Mouse (Mus musculus) adipocyte (in vitro differentiated cells): ENCODE data around the gene Morn3.

Source experiments
- DNase-seq: peaks from one replicate; pipeline ENCODE4 v3.0.0-alpha.2; 2016; ENCODE audit warnings: low spot score

Gene Morn3

DNA sequence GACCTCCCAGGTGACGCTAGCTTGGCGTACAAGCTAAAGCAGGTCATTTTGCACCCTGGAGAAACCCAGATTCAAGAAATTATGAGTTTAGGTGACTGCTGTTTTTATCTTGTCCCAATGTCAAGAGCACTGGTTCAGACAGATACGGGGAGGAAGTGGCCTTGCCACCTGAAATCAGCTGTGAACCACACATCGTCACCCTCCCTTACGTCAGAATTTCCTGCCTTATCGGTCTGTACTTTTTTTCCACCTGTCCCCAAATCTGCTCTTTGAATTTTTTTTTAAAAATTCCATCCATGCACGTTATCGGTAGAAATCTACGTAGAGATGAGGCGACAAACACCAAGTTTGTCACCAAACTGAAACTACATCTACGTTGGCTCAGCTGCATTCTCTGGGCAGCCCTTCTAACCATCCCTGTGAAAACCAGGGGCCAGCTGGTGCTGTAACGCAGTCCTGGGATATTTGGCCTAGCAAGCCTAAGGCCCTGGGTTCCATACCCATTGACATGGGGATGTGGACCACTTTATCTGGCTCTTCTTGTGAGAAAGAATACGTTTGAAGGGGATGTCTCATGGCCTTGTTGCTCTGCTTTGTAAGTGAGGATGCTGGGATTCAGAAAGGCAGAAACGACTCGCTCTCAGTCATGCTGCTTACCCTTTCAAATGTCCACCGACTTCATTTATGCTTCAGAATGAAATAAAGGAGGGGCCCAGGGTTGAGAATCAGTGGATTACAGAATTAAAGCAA lies 56.2 kb downstream of the Morn3 start:
- DNase-seq: no peak

DNA sequence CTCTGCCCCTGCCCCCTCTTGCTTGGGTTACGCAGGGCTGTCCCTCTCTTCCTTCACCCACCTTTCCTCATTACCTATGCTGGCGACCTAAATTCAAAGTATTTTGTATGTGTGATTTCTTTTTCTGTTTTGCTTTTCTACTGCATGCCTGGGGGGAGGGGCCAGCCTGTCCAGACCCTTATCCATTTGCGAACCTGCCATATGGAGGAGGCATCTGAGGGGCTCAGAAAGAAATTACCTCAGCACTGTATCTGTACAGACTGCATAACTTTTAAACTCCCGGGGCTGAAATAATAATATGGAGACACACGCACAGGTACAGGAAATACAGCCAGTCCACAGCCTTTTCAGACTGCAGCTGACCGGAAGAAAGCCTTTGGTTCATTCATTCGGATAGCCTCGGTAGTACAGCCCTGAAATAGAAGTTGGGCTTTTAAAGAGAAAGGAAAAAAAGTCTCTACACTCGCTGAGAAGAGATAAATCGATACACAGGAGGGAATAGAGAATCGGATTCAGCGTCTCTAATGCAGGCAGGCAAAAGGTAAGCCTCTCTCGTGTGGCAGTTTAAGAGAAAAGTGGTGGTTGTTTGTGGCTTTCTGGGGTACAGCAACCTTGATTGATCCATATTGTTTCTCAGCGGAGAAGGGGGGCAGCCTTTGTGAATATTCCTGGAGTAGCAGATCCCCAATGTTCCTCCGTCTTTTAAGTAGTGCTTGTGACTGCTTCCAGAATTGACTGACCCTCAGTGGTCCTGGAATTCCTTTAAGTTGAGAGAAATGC lies 57.1 kb downstream of the Morn3 start, which contains the start of gene Kdm2b:
Gene Kdm2b, minus strand, starts transcription at position 273 of the 780 bp plus-strand sequence.
- peak; percentile 15 for DNase-seq

DNA sequence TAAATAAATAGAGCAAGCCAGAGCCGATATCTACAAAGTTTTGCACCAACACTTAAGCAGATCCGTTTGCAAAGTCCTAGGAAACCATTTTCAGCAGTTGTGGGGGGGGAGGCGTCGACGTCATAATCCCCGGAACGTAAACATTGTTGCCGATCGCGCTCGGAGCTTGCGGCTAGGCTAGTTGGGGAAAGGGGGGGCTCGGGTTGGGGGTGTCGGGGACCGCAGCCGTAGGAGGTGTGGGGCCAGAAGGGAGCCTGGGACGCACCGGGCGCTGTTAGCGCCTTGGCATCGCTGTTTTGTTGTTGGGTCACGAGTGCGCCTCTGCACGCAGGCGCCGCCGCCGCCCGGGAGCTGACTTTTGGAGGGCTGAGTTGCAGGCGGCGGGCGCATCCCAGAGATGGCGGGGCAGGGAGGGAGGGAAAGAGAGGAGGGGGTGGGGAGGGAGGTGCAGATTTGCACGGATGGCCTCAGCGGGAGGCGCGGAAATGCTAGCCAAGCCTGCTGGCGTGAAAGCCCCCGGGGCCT lies 57.8 kb downstream of the Morn3 start:
- peak; percentile 65 for DNase-seq

- DNase-seq: peak; percentile 25
These were observed 58.6 kb downstream of the Morn3 start for GRCm38 (mm10) chr5:122988021-122988751.

DNA sequence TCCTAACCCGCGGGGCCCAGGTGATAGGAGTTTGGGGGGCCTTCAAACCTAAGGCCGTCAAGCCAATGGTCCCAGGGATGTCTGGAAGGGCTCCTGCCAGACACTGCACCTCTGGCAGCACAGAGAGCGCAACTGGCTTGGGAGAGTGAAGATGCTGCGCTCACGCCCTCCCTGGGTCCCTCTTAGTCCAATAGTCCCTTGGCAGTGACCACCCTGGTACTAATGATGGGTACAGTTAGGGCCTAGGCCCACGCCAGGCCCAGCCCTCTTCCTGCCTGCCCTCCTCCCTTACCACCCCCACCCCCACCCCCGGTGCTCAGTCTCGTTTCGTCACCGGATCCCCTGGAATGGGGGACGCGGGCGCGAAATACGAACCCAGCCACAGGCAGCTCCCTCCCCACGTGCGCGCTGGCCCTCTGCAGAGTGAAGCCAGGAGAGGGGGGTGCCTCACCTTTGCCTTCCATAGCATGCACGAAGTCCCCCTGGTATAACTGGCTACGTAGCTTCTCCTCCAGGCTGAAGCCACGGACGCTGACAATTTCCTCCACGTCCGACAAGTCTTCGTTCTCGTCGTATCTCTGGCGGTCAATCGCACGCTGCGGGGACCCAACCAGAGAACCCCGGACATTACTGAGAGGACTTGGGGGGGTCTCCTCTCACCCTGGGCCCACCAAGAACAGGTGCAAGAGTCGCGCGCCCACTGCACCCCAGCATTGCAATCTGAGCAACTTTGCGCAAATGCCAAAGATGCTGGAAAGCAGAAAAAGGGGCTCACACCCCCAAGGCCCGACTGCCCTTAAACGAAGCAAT lies 59.4 kb downstream of the Morn3 start:
- DNase-seq: no peak

GRCm38 (mm10) chr5:122986091-122986493 lies 60.7 kb downstream of the Morn3 start:
- no peak for DNase-seq
